Mouse (Mus musculus): ENCODE data around the gene Trio. TPM values are rescaled to one million over a fixed set of nuclear protein-coding genes. Genes with fewer than 3 reads are reported as not detected.

The Trio gene
- polyA plus RNA-seq, 1 experiment from 2014 or later: 5.1 TPM

DNA sequence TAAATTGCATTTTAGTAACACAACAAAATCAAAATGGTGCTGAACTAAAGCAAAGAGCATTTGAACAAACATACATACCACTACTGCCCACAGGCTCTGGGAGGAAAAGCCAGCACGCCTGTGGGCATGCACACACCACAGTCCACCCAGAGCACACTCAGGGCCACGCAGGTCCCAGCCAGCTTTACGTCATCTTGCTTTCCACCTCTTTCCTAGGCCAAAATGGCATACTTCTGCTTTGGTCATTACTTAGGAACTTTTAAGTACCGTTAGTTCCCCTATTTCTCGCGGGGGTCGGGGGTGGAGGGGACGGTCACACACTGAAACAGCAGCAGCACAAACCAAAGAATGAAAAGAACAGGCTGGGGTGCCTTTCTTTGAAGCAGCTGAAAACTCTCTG, 242.6 kb downstream of the Trio start:
- Histone ChIP-seq H3K9me3 (ENCODE audit: low read length) (no peaks in the 10 kb centered on the region), H3K4me1 (ENCODE audit: insufficient read depth) (peaks cover 24% of the 10 kb centered on the region), H3K27ac (ENCODE audit: low read depth) (peak overlapping the region; percentile 85), H3K4me2 (ENCODE audit: low read depth, low read length) (peak overlapping the region; percentile 64), H3K36me3 (replicated peaks; ENCODE audit: insufficient read depth, low read length) (no peaks in the 10 kb centered on the region), H3K27me3 (ENCODE audit: insufficient read depth, low read length) (no peaks in the 10 kb centered on the region), H3K4me3 (ENCODE audit: low read depth, low read length) (no peak overlapping the region), H3K9ac (replicated peaks) (no peak overlapping the region)
- TF ChIP-seq CTCF (IDR thresholded peaks at IDR 0.05; ENCODE audit: low read depth): no peak
- no peak for TF ChIP-seq EP300 (IDR thresholded peaks at IDR 0.05; ENCODE audit: low read depth)
- no peak for DNase-seq
- WGBS (ENCODE audit: insufficient replicate concordance): 17% methylated on average over 8 of the region's 8 CpGs
- no peak; the same call in 1 of the 2 replicates for ATAC-seq

DNA sequence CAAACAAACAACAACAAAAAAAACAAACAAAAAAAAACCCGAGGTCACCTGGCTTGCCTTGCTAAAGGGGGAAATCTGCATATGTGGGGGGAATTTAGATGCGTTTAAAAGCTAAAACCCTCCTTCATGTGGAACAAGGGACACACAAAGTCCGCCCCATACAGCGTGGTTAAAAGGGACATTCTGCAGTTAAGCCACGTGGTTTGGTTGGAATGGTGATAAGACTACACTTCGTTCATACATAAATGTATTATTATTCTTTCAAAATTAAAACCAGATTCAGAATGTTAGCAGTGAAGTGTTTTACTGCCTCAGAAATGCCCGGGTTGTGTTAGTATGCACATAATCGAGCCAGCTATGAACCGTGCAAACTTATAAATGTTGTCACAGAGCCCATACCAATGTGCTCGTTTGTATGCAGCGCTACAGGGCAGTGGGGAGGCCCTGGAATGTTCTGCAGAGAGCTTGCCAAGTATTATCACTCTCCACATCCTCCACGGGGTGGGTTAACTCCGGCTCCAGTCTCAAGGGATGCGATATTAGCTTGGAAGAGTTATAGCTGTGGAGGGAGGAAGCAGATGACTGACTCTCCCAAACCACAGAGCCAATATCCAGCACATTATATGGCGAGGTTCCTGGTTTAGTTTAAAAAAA, 243.1 kb downstream of the Trio start:
- Histone ChIP-seq H3K9ac (replicated peaks) (no peak overlapping the region), H3K4me1 (ENCODE audit: insufficient read depth) (peaks cover 24% of the 10 kb centered on the region), H3K4me3 (ENCODE audit: low read depth, low read length) (no peak overlapping the region), H3K27me3 (ENCODE audit: insufficient read depth, low read length) (no peaks in the 10 kb centered on the region), H3K9me3 (ENCODE audit: low read length) (no peaks in the 10 kb centered on the region), H3K27ac (ENCODE audit: low read depth) (0 out of 2 replicates have a peak overlapping the region, but pooled peaks have one; percentile 85), H3K4me2 (ENCODE audit: low read depth, low read length) (peak overlapping the region; percentile 64; the same call in 1 of the 2 replicates), H3K36me3 (replicated peaks; ENCODE audit: insufficient read depth, low read length) (no peaks in the 10 kb centered on the region)
- 47% methylated on average over 15 of the region's 15 CpGs for WGBS (ENCODE audit: insufficient replicate concordance)
- DNase-seq (no peak), ATAC-seq (no peak)
- TF ChIP-seq EP300 (IDR thresholded peaks at IDR 0.05; ENCODE audit: low read depth) (no peak), CTCF (IDR thresholded peaks at IDR 0.05; ENCODE audit: low read depth) (no peak)

DNA sequence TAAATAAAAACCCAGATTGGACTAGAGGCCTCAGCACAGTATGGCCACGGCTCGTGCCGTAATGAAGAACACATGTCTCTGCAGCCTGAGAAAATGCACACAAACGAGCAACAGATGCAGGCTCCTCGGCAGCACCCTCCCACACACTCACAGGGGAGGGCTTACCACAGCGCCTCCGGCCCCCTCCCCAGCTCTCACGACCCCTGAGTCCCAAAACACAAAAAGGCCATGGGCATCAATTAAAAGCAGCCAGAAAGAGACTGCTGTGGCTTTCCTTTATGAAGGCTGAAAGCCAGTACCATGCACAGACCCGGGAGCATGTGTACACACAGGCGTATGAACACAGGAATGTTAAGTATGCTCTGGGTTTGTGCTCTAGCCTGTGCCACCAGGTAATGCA, 245.8 kb downstream of the Trio start:
- WGBS (ENCODE audit: insufficient replicate concordance): 78% methylated on average over 10 of the region's 10 CpGs
- H3K27me3 ChIP-seq (ENCODE audit: insufficient read depth, low read length): no peaks in the 10 kb centered on the region
- H3K4me1 ChIP-seq (ENCODE audit: insufficient read depth): peaks cover 13% of the 10 kb centered on the region
- H3K4me3 ChIP-seq (ENCODE audit: low read depth, low read length): no peak overlapping the region
- no peak for TF ChIP-seq CTCF (IDR thresholded peaks at IDR 0.05; ENCODE audit: low read depth)
- TF ChIP-seq EP300 (IDR thresholded peaks at IDR 0.05; ENCODE audit: low read depth): no peak
- no peaks in the 10 kb centered on the region for H3K36me3 ChIP-seq (replicated peaks; ENCODE audit: insufficient read depth, low read length)
- ATAC-seq (no peak), DNase-seq (no peak)
- H3K9me3 ChIP-seq (ENCODE audit: low read length): no peaks in the 10 kb centered on the region
- H3K9ac ChIP-seq (replicated peaks): no peak overlapping the region
- no peak overlapping the region for H3K4me2 ChIP-seq (ENCODE audit: low read depth, low read length)
- H3K27ac ChIP-seq (ENCODE audit: low read depth): no peak overlapping the region

DNA sequence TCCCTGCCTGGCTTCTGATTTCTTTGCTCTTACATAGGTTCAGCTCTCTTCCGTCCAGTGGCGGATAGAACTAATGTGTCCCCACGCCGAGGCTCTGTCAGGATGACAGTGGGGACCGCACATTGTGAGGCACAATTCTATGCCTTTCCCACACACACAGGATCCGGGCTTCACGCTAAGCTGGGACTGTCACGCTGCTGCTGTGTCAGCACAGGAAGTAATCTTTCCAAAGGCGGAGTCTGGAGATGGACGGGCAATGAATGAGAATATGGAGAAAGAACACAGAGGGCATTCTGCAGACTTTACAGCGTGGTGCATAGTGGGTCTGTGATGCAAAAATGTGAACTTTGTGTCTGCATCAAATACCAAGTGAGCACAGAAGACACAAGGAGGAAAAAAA, 246.2 kb downstream of the Trio start:
- H3K27ac ChIP-seq (ENCODE audit: low read depth): no peak overlapping the region

DNA sequence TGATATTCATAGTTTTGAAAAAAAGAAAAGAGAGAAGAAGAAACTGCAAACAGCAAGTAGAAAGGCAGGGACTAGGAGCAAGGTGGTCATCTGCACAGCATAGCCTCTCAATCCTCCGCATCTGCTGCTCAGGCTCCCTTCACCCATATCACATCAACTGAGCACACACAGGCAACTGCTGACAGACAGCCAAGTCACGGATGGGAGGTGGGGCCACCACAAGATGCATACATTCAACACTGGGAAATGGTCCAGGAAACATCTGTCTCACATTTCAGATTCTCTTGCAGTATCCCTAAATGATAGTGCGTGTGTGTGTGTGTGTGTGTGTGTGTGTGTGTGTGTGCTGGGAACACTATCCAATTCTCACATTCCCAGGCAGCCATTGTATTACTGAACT, 247.4 kb downstream of the Trio start:
- DNase-seq (no peak), ATAC-seq (no peak)
- Histone ChIP-seq H3K9ac (replicated peaks) (no peak overlapping the region), H3K36me3 (replicated peaks; ENCODE audit: insufficient read depth, low read length) (peaks cover 6% of the 10 kb centered on the region; the same call in 1 of the 2 replicates), H3K27me3 (ENCODE audit: insufficient read depth, low read length) (no peaks in the 10 kb centered on the region), H3K4me3 (ENCODE audit: low read depth, low read length) (no peak overlapping the region), H3K27ac (ENCODE audit: low read depth) (no peak overlapping the region), H3K4me2 (ENCODE audit: low read depth, low read length) (no peak overlapping the region), H3K9me3 (ENCODE audit: low read length) (no peaks in the 10 kb centered on the region), H3K4me1 (ENCODE audit: insufficient read depth) (peaks cover 4% of the 10 kb centered on the region; the same call in 1 of the 2 replicates)
- 44% methylated on average over 3 of the region's 3 CpGs for WGBS (ENCODE audit: insufficient replicate concordance)
- TF ChIP-seq CTCF (IDR thresholded peaks at IDR 0.05; ENCODE audit: low read depth) (no peak), EP300 (IDR thresholded peaks at IDR 0.05; ENCODE audit: low read depth) (no peak)

More for the DNA sequence above, 246.2 kb downstream of the Trio start:
- TF ChIP-seq EP300 (IDR thresholded peaks at IDR 0.05; ENCODE audit: low read depth) (no peak), CTCF (IDR thresholded peaks at IDR 0.05; ENCODE audit: low read depth) (no peak)
- Histone ChIP-seq H3K4me2 (ENCODE audit: low read depth, low read length) (no peak overlapping the region), H3K4me1 (ENCODE audit: insufficient read depth) (peaks cover 9% of the 10 kb centered on the region; the same call in 1 of the 2 replicates), H3K36me3 (replicated peaks; ENCODE audit: insufficient read depth, low read length) (no peaks in the 10 kb centered on the region), H3K9me3 (ENCODE audit: low read length) (no peaks in the 10 kb centered on the region), H3K27me3 (ENCODE audit: insufficient read depth, low read length) (no peaks in the 10 kb centered on the region), H3K9ac (replicated peaks) (no peak overlapping the region), H3K4me3 (ENCODE audit: low read depth, low read length) (no peak overlapping the region)
- ATAC-seq: no peak
- no peak for DNase-seq
- 72% methylated on average over 11 of the region's 11 CpGs for WGBS (ENCODE audit: insufficient replicate concordance)

DNA sequence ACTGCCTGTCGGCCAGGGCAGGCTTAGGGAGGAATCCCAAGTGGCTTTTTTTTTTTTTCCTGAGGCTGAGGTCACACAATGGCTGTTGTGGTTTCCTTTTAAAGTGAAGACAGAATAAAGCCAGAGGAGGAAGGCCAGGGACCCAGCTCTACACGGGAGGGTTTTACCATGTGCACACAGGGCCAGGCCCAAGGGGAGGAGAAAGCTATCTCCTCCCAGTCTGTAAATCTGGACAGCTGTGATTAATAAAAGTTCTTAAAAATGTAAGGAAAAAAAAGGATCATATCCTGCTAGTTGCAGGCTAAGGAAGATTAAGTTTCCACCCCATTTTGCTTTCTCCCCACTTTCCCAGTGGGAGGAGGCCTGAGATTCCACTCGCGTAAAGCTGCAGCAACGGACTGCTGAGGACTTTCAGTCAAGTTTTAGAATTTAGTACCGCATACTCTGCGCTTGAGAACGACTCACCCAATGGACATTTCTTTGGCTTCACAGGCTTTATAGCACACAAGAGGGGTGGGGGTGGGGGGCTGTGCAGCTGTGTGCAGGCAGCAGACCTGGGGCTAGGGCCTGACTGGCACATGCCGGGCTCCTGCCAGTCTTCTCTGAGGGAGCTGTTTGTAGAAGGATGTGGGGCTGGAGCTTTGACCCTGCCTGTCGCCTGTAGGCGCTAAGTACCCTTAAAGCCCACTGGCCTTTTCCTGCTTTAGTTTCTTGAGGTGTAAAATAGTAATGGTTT, 248.0 kb downstream of the Trio start:
- WGBS (ENCODE audit: insufficient replicate concordance): 56% methylated on average over 11 of the region's 11 CpGs
- TF ChIP-seq EP300 (IDR thresholded peaks at IDR 0.05; ENCODE audit: low read depth): no peak
- no peak for TF ChIP-seq CTCF (IDR thresholded peaks at IDR 0.05; ENCODE audit: low read depth)
- Histone ChIP-seq H3K4me1 (ENCODE audit: insufficient read depth) (no peaks in the 10 kb centered on the region; the same call in 1 of the 2 replicates), H3K27me3 (ENCODE audit: insufficient read depth, low read length) (no peaks in the 10 kb centered on the region), H3K9ac (replicated peaks) (no peak overlapping the region), H3K4me2 (ENCODE audit: low read depth, low read length) (no peak overlapping the region), H3K9me3 (ENCODE audit: low read length) (no peaks in the 10 kb centered on the region), H3K27ac (ENCODE audit: low read depth) (0 out of 2 replicates have a peak overlapping the region, but pooled peaks have one; percentile 34), H3K4me3 (ENCODE audit: low read depth, low read length) (no peak overlapping the region), H3K36me3 (replicated peaks; ENCODE audit: insufficient read depth, low read length) (peaks cover 10% of the 10 kb centered on the region)
- DNase-seq: no peak
- no peak for ATAC-seq

All from liver, postnatal 0 days (tissue).